ENCODE assay signal across 7 mouse cellular contexts in genomic region chr19:34921253-34921651, GRCm38 (mm10). TPM values are rescaled to one million over a fixed set of nuclear protein-coding genes. Genes with fewer than 3 reads are reported as not detected.
DNase-seq lines count a peak whose midpoint lies in the region; ATAC-seq and TF ChIP-seq lines count a peak whose summit lies in the region.

No protein-coding gene starts in this region.

- ATAC-seq in lung, embryonic 14.5 days (ENCODE audit: insufficient read depth), result no peak
- peak; percentile 17 for ATAC-seq in activated CD4-positive, CD25-positive, alpha-beta regulatory T cell, adult 4 months
- peak; percentile 3; the same call in 1 of the 2 replicates for ATAC-seq in forebrain, embryonic 12.5 days (ENCODE audit: low FRiP score)
- ATAC-seq in liver, embryonic 13.5 days (ENCODE audit: low read depth), result no peak
- no peak for ATAC-seq in stomach, embryonic 14.5 days (ENCODE audit: insufficient number of reproducible peaks, insufficient read depth, low FRiP score, low read depth)

- peak overlapping the region; percentile 72; the same call in 1 of the 2 replicates for H3K27ac ChIP-seq in lung, embryonic 14.5 days (ENCODE audit: low read depth)
- H3K27ac ChIP-seq in forebrain, embryonic 12.5 days, result peak overlapping the region; percentile 56; the same call in 1 of the 2 replicates
- H3K27ac ChIP-seq in liver, embryonic 13.5 days, result peak overlapping the region; percentile 85
- no peak overlapping the region for H3K27ac ChIP-seq in stomach, embryonic 14.5 days (ENCODE audit: low read length)

- peaks cover 16% of the 10 kb centered on the region; the same call in 1 of the 2 replicates for H3K36me3 ChIP-seq in lung, embryonic 14.5 days (ENCODE audit: insufficient read depth)
- H3K36me3 ChIP-seq in forebrain, embryonic 12.5 days (replicated peaks), result peaks cover 12% of the 10 kb centered on the region
- peaks cover 20% of the 10 kb centered on the region for H3K36me3 ChIP-seq in liver, embryonic 13.5 days
- H3K36me3 ChIP-seq in stomach, embryonic 14.5 days (ENCODE audit: control insufficient read depth, insufficient read depth, low read length), result peaks cover 9% of the 10 kb centered on the region; the same call in 1 of the 2 replicates

- peak overlapping the region; percentile 62 for H3K4me2 ChIP-seq in lung, embryonic 14.5 days
- H3K4me2 ChIP-seq in forebrain, embryonic 12.5 days, result peak overlapping the region; percentile 59
- peak overlapping the region; percentile 78 for H3K4me2 ChIP-seq in liver, embryonic 13.5 days
- peak overlapping the region; percentile 48 for H3K4me2 ChIP-seq in stomach, embryonic 14.5 days (replicated peaks; ENCODE audit: low read depth, low read length)

- H3K9me3 ChIP-seq in lung, embryonic 14.5 days (ENCODE audit: low read depth, low read length), result no peaks in the 10 kb centered on the region
- H3K9me3 ChIP-seq in forebrain, embryonic 12.5 days, result no peaks in the 10 kb centered on the region
- H3K9me3 ChIP-seq in liver, embryonic 13.5 days (replicated peaks), result no peaks in the 10 kb centered on the region
- no peaks in the 10 kb centered on the region for H3K9me3 ChIP-seq in stomach, embryonic 14.5 days (ENCODE audit: control insufficient read depth, low read depth, low read length)

- peak overlapping the region; percentile 86 for H3K4me3 ChIP-seq in lung, embryonic 14.5 days (ENCODE audit: low read depth, low read length)
- H3K4me3 ChIP-seq in forebrain, embryonic 12.5 days (replicated peaks), result peak overlapping the region; percentile 79
- H3K4me3 ChIP-seq in liver, embryonic 13.5 days (replicated peaks), result peak overlapping the region; percentile 87
- peak overlapping the region; percentile 83 for H3K4me3 ChIP-seq in stomach, embryonic 14.5 days (ENCODE audit: low read depth, low read length)

- DNase-seq in lung, embryonic 14.5 days, result peak; percentile 54
- no peak for DNase-seq in lung, postnatal 14 days
- peak; percentile 21 for DNase-seq in liver, embryonic 13.5 days
- DNase-seq in urinary bladder, adult 18-20 months (ENCODE audit: low spot score in 2 of 2), result no peak

- peak overlapping the region; percentile 69 for H3K9ac ChIP-seq in lung, embryonic 14.5 days
- H3K9ac ChIP-seq in forebrain, embryonic 12.5 days, result no peak overlapping the region
- peak overlapping the region; percentile 80 for H3K9ac ChIP-seq in liver, embryonic 13.5 days
- no peak overlapping the region for H3K9ac ChIP-seq in stomach, embryonic 14.5 days (replicated peaks; ENCODE audit: low read depth, low read length)

- 24% methylated on average over 7 of the region's 7 CpGs for WGBS in lung, embryonic 14.5 days
- 21% methylated on average over 7 of the region's 7 CpGs for WGBS in forebrain, embryonic 12.5 days
- 14% methylated on average over 7 of the region's 7 CpGs for WGBS in liver, embryonic 13.5 days (ENCODE audit: insufficient replicate concordance)
- WGBS in stomach, embryonic 14.5 days, result 20% methylated on average over 7 of the region's 7 CpGs

- no peaks in the 10 kb centered on the region; the same call in 1 of the 2 replicates for H3K4me1 ChIP-seq in lung, embryonic 14.5 days (ENCODE audit: insufficient read depth)
- peaks cover 5% of the 10 kb centered on the region for H3K4me1 ChIP-seq in forebrain, embryonic 12.5 days
- H3K4me1 ChIP-seq in liver, embryonic 13.5 days (replicated peaks), result peaks cover 17% of the 10 kb centered on the region
- no peaks in the 10 kb centered on the region for H3K4me1 ChIP-seq in stomach, embryonic 14.5 days (ENCODE audit: control insufficient read depth, insufficient read depth, low read length)

- 0 out of 2 replicates have a peak, but pooled peaks have one; percentile 19 for TF ChIP-seq CTCF in lung, embryonic 14.5 days (IDR thresholded peaks at IDR 0.05; ENCODE audit: low read depth)

- H3K27me3 ChIP-seq in lung, embryonic 14.5 days (ENCODE audit: insufficient read depth, low read length), result no peaks in the 10 kb centered on the region
- H3K27me3 ChIP-seq in forebrain, embryonic 12.5 days, result no peaks in the 10 kb centered on the region
- no peaks in the 10 kb centered on the region for H3K27me3 ChIP-seq in liver, embryonic 13.5 days
- H3K27me3 ChIP-seq in stomach, embryonic 14.5 days (ENCODE audit: control insufficient read depth, insufficient read depth, low read length), result no peaks in the 10 kb centered on the region

RNA-seq across cellular contexts. Expression of gene Kif20b, which starts 0.9 kb away (rescaled TPM):
- polyA plus RNA-seq in lung, embryonic 14.5 days (2014; fragmentation: Nextera tagmentation; extraction: Ambion mirVana), result 83.0 and 89.3 TPM in 2 replicates
- polyA plus RNA-seq in activated CD4-positive, CD25-positive, alpha-beta regulatory T cell, adult 4 months (2017; shearing (Covaris generic)), result 10 to 100 TPM; 34.3 to 36.9 TPM
- 69.7 and 80.4 TPM in 2 replicates for polyA plus RNA-seq in forebrain, embryonic 12.5 days (2016; fragmentation: Nextera tagmentation; extraction: Ambion mirVana)
- polyA plus RNA-seq in liver, embryonic 13.5 days (2015; fragmentation: Nextera tagmentation; extraction: Ambion mirVana), result 40.0 and 48.7 TPM in 2 replicates
- 71.4 and 77.5 TPM in 2 replicates for polyA plus RNA-seq in stomach, embryonic 14.5 days (2014; fragmentation: Nextera tagmentation; extraction: Ambion mirVana)

RNA-seq across cellular contexts. Expression of gene Pank1, which starts 42.0 kb away (rescaled TPM):
- 10.0 and 10.3 TPM in 2 replicates for polyA plus RNA-seq in lung, embryonic 14.5 days (2014; fragmentation: Nextera tagmentation; extraction: Ambion mirVana)
- 1 to 10 TPM in 1 of 2 experiments, under 1 TPM in 1; 0.53 to 1.1 TPM for polyA plus RNA-seq in activated CD4-positive, CD25-positive, alpha-beta regulatory T cell, adult 4 months (2017; shearing (Covaris generic))
- polyA plus RNA-seq in forebrain, embryonic 12.5 days (2016; fragmentation: Nextera tagmentation; extraction: Ambion mirVana), result 9.2 and 9.9 TPM in 2 replicates
- 4.6 and 6.1 TPM in 2 replicates for polyA plus RNA-seq in liver, embryonic 13.5 days (2015; fragmentation: Nextera tagmentation; extraction: Ambion mirVana)
- 9.6 and 10.0 TPM in 2 replicates for polyA plus RNA-seq in stomach, embryonic 14.5 days (2014; fragmentation: Nextera tagmentation; extraction: Ambion mirVana)

Comparison
In these comparisons a context has a peak if more than half of its experiments do, and no peak if none do; other contexts are left out.
1. DNase-seq: peak in lung, embryonic 14.5 days (single experiment) and liver, embryonic 13.5 days (single experiment); none in lung, postnatal 14 days (single experiment) and urinary bladder, adult 18-20 months (0 of 2).
2. ATAC-seq: peak in activated CD4-positive, CD25-positive, alpha-beta regulatory T cell, adult 4 months (single experiment) and forebrain, embryonic 12.5 days (single experiment); none in lung, embryonic 14.5 days (single experiment), liver, embryonic 13.5 days (single experiment) and stomach, embryonic 14.5 days (single experiment).
3. H3K9ac ChIP-seq: peak in lung, embryonic 14.5 days (single experiment) and liver, embryonic 13.5 days (single experiment); none in forebrain, embryonic 12.5 days (single experiment) and stomach, embryonic 14.5 days (single experiment).
4. Peak in every context shown above with its lines, with median percentiles within 50 percentile points of each other: H3K4me2 ChIP-seq and H3K4me3 ChIP-seq.